Mouse (Mus musculus) ES-Bruce4 (cell line): ENCODE results near the gene Sgcd.

Experiments used
- CTCF ChIP-seq: IDR thresholded peaks from one replicate; pipeline ENCODE4 v1.8.1; 2011; ENCODE audit warnings: low read depth, low read length
- EP300 ChIP-seq: IDR thresholded peaks from 2 replicates; pipeline ENCODE4 v1.6.1; 2011; ENCODE audit warnings: low read depth, low read length; ENCODE audit not compliant: insufficient read depth
- POLR2A ChIP-seq: IDR thresholded peaks from one replicate; pipeline ENCODE4 v1.8.1; 2011; ENCODE audit warnings: low read length; ENCODE audit not compliant: insufficient read depth

GRCm38 (mm10) chr11:47641567-47642259 lies 347.1 kb downstream of the Sgcd start:
- TF ChIP-seq POLR2A (no peak), CTCF (no peak), EP300 (no peak)
